Mouse (Mus musculus) heart, embryonic 11.5 days (tissue): ENCODE results near the gene Pfkm. TPM values are rescaled to one million over a fixed set of nuclear protein-coding genes. Genes with fewer than 3 reads are reported as not detected.

Source experiments
- ATAC-seq: fragments of 200-750 bp; cut with Nextera tagmentation; replicated peaks from 2 replicates; pipeline ENCODE4 v1.8.0; 2017; ENCODE audit warnings: moderate library complexity; ENCODE audit not compliant: insufficient number of reproducible peaks, low FRiP score, low TSS enrichment
- H3K27ac ChIP-seq: fragments of 300-500 bp; sonication (generic); 2 replicates; pipeline ENCODE4 v1.5.1; 2014; ENCODE audit warnings: mild to moderate bottlenecking, low read depth, low read length
- H3K27me3 ChIP-seq: fragments of 300-500 bp; sonication (generic); 2 replicates; pipeline ENCODE4 v1.6.1; 2014; ENCODE audit warnings: mild to moderate bottlenecking, low read length, mixed read lengths; ENCODE audit not compliant: control insufficient read depth, insufficient read depth
- H3K36me3 ChIP-seq: fragments of 300-500 bp; sonication (generic); 2 replicates; pipeline ENCODE4 v1.6.1; 2014; ENCODE audit warnings: mild to moderate bottlenecking, low read length, moderate library complexity, mixed read lengths; ENCODE audit not compliant: control insufficient read depth, insufficient read depth
- H3K4me1 ChIP-seq: fragments of 300-500 bp; sonication (generic); 2 replicates; pipeline ENCODE4 v1.6.1; 2014; ENCODE audit warnings: low read length; ENCODE audit not compliant: control insufficient read depth, insufficient read depth
- H3K4me2 ChIP-seq: fragments of 300-500 bp; sonication (generic); 2 replicates; pipeline ENCODE4 v1.6.1; 2014; ENCODE audit warnings: mild to moderate bottlenecking, moderate library complexity
- H3K4me3 ChIP-seq: fragments of 300-500 bp; sonication (generic); 2 replicates; pipeline ENCODE4 v1.5.1; 2014; ENCODE audit warnings: low read depth, low read length
- H3K9ac ChIP-seq: fragments of 300-500 bp; sonication (generic); 2 replicates; pipeline ENCODE4 v1.6.1; 2014; ENCODE audit warnings: mild to moderate bottlenecking, low read depth, low read length, moderate library complexity
- H3K9me3 ChIP-seq: fragments of 300-500 bp; sonication (generic); replicated peaks from 2 replicates; pipeline ENCODE4 v1.6.1; 2016; ENCODE audit warnings: low read length; ENCODE audit not compliant: control insufficient read depth
- WGBS: fragments of 180-500 bp; shearing (Covaris S2); extraction: QIAGEN DNeasy Blood & Tissue Kit; methylation state at CpG from one replicate; pipeline ENCODE4 v1.1.7; 2014; ENCODE audit not compliant: insufficient replicate concordance; 5-methylcytosine and 5-hydroxymethylcytosine counted together
- polyA plus RNA-seq: library from polyadenylated mRNA; unstranded; fragments of >200 nt; fragmentation: Nextera tagmentation; extraction: Ambion mirVana; gene quantifications from 2 replicates; pipeline ENCODE4 v1.2.1, GENCODE M21; 2014

The Pfkm gene
- polyA plus RNA-seq, 1 experiment from 2014 or later: 49.3 TPM

DNA sequence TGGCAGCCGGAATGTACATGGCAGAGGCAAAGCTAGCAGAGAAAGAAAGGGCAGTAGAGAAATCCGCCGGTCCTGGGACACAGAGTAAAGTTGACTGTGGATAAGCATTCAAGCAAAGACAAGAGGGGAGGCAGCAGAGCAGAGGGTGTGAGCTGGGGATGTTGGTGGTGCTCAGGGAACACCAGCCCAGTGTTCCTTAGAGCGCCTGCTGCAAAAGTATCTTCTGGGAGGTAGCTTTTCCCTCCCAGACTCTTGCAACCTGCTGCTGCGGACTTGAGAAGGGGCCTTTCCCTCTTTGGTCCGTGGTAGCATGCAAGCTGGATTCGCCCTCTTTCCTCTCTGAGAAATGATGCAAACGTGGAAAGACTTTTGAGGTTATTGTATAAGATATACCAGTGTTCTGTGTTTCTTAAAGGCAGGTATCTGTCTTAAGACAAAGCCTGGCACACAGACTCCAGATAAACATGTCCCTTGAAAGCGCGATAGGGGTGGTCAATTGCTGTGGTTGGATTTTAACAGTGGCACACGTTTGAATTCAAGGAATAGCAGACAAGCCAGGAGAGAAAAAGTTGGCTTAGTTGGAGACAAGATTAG is 15.4 kb downstream of the Pfkm start:
- Histone ChIP-seq H3K9ac (peak overlapping the region; percentile 79), H3K9me3 (no peaks in the 10 kb centered on the region), H3K4me2 (peak overlapping the region; percentile 85), H3K4me3 (peak overlapping the region; percentile 66), H3K27ac (peak overlapping the region; percentile 87; the same call in 1 of the 2 replicates), H3K4me1 (peaks cover 3% of the 10 kb centered on the region; the same call in 1 of the 2 replicates), H3K36me3 (0 out of 2 replicates have a peak, but pooled peaks cover 2% of the 10 kb centered on the region), H3K27me3 (no peaks in the 10 kb centered on the region)
- ATAC-seq: no peak
- WGBS: 37% methylated on average over 11 of the region's 11 CpGs

GRCm38 (mm10) chr15:98108297-98109152 is 16.1 kb downstream of the Pfkm start:
- peak overlapping the region; percentile 85 for H3K4me2 ChIP-seq
- H3K27ac ChIP-seq: peak overlapping the region; percentile 87
- 4% methylated on average over 37 of the region's 37 CpGs for WGBS
- peak overlapping the region; percentile 79 for H3K9ac ChIP-seq
- H3K4me1 ChIP-seq: peaks cover 3% of the 10 kb centered on the region; the same call in 1 of the 2 replicates
- no peaks in the 10 kb centered on the region for H3K9me3 ChIP-seq
- H3K27me3 ChIP-seq: no peaks in the 10 kb centered on the region
- peak overlapping the region; percentile 66 for H3K4me3 ChIP-seq
- peaks cover 2% of the 10 kb centered on the region; the same call in 1 of the 2 replicates for H3K36me3 ChIP-seq
- ATAC-seq: peak; percentile 90

DNA sequence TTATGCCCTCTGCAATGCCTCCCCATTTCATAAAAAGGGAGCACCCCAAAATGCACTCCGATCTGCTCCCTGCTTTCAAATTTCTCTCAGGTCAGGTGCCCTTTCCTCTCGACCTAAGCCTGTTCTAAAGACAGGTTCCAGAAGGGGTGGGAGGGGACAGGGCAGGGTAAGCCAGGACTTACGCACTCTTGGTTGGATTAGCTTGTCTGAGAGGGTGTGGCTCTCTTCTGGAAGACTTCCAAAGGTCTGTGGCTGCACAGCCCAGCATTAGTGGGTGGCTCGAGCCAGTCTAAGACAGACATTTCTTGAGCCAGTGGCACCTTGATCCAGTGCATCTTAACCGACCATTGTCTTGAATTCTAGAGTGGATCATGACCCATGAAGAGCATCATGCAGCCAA is 19.4 kb downstream of the Pfkm start:
- Histone ChIP-seq H3K36me3 (peaks cover 2% of the 10 kb centered on the region; the same call in 1 of the 2 replicates), H3K27ac (no peak overlapping the region), H3K4me3 (no peak overlapping the region), H3K4me1 (peaks cover 10% of the 10 kb centered on the region), H3K27me3 (no peaks in the 10 kb centered on the region), H3K9me3 (no peaks in the 10 kb centered on the region), H3K4me2 (no peak overlapping the region), H3K9ac (no peak overlapping the region)
- WGBS: 62% methylated on average over 5 of the region's 5 CpGs
- peak; percentile 55; the same call in 1 of the 2 replicates for ATAC-seq

DNA sequence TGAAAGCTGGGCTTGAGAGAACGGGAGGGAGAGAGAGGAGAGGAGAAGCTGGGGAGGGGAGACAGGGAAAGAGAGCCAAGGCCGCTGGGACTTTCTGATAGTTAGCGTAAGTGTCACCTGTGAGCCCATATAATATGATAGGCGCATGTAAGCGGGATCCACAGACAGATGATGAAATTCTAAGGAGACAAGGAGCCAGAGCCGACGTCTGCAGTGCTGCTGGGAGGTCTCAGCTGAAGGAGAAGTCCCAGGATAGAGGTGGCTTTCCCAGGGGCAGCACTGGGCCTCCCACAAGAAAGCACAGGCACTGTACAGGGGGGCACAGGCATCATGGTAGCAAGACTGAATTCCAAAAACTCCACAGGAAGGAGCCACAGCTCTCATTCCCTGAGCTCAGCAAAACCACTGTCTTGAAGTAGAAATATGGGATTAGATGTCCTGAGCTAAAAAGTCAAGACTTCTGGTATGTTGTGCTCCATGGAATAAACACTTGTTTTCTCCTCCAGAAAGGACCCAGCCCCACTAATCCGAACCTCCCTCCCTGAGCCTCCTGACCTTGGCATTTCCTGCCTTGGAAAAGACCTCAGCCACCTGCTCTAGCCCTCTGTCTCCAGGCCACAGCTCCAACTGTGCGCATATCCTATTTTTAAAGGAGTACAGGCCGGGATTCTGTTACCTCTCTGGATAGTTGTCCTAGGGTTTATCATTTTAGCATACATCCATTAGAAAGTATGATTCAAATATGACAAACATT is 21.9 kb downstream of the Pfkm start:
- ATAC-seq: no peak
- no peak overlapping the region for H3K27ac ChIP-seq
- H3K4me1 ChIP-seq: peaks cover 10% of the 10 kb centered on the region
- H3K27me3 ChIP-seq: no peaks in the 10 kb centered on the region
- 79% methylated on average over 10 of the region's 10 CpGs for WGBS
- no peak overlapping the region for H3K4me2 ChIP-seq
- H3K36me3 ChIP-seq: peaks cover 2% of the 10 kb centered on the region; the same call in 1 of the 2 replicates
- no peaks in the 10 kb centered on the region for H3K9me3 ChIP-seq
- H3K9ac ChIP-seq: no peak overlapping the region
- no peak overlapping the region for H3K4me3 ChIP-seq

DNA sequence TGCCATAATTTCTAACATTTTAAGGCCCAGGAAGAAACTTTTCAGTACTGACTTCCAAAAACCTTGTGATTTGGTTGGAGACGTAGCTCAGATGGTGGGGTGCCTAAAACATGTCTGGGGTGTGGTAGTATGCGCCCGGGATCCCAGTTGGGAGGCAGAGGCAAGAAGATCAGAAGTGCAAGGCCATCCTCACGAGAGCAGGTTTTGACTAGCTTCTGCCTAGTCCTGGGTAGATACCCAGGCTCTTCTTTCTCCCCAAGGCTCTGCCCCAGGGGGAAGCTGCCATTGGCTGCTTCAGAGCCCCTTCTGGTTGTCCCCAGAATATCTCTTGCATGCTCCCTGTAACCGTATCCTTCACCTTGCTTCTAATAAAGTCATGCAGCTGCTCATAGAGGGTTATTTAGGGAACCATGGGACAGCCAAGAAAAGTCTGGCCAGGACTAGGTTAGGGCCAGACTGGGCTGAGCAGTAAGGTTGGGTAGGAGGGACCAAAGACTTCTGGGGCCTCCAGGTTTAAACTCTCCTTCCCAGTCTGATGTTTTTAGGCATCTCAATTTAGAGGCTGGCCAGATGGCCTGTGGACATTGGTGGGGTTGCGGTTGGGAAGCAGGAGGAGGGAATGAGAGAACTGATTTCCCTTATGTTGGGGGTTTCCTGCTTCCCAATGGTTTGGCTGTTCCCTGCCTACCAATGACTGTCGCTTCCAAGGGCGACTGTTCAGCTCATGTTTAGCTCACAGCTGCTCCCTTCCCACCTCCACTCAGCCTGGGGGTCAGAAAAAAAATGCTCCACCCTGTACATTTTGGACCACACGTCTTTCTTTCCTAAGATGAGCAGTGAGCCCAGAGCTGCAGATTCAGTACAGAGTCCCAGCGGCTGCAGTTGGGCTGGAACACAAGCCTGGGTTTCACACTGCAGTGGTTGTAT is 22.7 kb downstream of the Pfkm start:
- Histone ChIP-seq H3K4me1 (peaks cover 7% of the 10 kb centered on the region), H3K9ac (no peak overlapping the region), H3K4me3 (no peak overlapping the region), H3K9me3 (no peaks in the 10 kb centered on the region), H3K36me3 (peaks cover 2% of the 10 kb centered on the region; the same call in 1 of the 2 replicates), H3K27ac (no peak overlapping the region), H3K27me3 (no peaks in the 10 kb centered on the region), H3K4me2 (no peak overlapping the region)
- ATAC-seq: no peak
- WGBS: 83% methylated on average over 10 of the region's 10 CpGs

DNA sequence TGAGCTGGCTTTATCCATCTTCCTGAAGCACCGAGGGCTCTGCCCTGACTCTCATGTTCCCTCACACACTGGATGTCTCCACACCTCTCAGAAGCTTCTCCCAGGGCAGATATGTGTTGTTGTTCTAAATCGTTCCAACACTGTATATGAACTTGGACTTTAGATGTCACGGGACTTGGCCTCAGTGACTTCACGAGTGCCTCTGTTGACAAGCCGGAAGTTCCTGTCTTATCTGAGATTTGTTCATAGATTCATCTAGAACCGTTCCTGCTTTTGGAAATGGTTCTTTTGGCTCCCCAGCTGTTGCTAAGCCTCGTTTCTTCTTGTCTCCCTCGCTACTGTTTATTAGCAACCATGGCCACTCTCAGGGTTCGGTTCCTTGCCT is 23.4 kb downstream of the Pfkm start:
- no peak overlapping the region for H3K4me2 ChIP-seq
- no peak overlapping the region for H3K4me3 ChIP-seq
- H3K27me3 ChIP-seq: no peaks in the 10 kb centered on the region
- peak overlapping the region; percentile 35; the same call in 1 of the 2 replicates for H3K27ac ChIP-seq
- no peaks in the 10 kb centered on the region for H3K9me3 ChIP-seq
- peaks cover 7% of the 10 kb centered on the region for H3K4me1 ChIP-seq
- peaks cover 2% of the 10 kb centered on the region; the same call in 1 of the 2 replicates for H3K36me3 ChIP-seq
- H3K9ac ChIP-seq: no peak overlapping the region
- ATAC-seq: no peak
- 67% methylated on average over 9 of the region's 9 CpGs for WGBS

DNA sequence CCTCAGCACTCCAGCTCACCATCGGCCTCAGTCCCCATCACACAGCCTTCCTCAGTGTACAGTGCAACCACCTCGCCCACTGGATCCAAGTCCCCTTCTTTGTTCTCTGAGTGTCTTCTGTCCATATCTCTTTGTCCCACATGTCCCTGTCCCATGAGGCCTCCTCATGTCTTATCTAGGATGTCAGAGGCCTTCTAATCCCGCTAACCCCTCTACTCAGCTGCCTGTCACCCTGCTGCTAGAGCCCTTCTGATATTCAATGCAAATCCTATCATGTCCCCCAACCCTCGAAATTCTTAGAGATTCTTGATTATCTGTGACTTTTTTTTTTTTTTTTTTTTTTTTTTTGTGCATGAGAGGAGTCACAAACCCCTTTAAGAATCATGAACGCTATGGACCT is 23.9 kb downstream of the Pfkm start:
- Histone ChIP-seq H3K4me1 (peaks cover 7% of the 10 kb centered on the region), H3K4me3 (no peak overlapping the region), H3K9me3 (no peaks in the 10 kb centered on the region), H3K4me2 (no peak overlapping the region), H3K27ac (peak overlapping the region; percentile 35; the same call in 1 of the 2 replicates), H3K27me3 (no peaks in the 10 kb centered on the region), H3K36me3 (peaks cover 4% of the 10 kb centered on the region; the same call in 1 of the 2 replicates), H3K9ac (no peak overlapping the region)
- WGBS: 58% methylated on average over 5 of the region's 5 CpGs
- peak; percentile 84 for ATAC-seq
